Mouse (Mus musculus): Measurements from ENCODE around the gene Slc25a39.
"Not testable (repeated sequence)": the region's sequence is repeated elsewhere in the genome, so short reads cannot be mapped to it uniquely, and the experiment has no call there.

The Slc25a39 gene

GRCm38 (mm10) chr11:102395250-102395649, 12.5 kb downstream of the Slc25a39 start:
- in situ Hi-C loops (cut with MseI, MboI) = no loop called here

- in situ Hi-C loops (cut with MseI, MboI) = no loop called here
Observed at GRCm38 (mm10) chr11:102394421-102395124, 13.2 kb downstream of the Slc25a39 start.

GRCm38 (mm10) chr11:102393719-102394420, 13.9 kb downstream of the Slc25a39 start:
- in situ Hi-C loops (cut with MseI, MboI) = no loop called here

GRCm38 (mm10) chr11:102393238-102393634, 14.5 kb downstream of the Slc25a39 start, which contains the start of gene Rundc3a:
Rundc3a (plus strand) TSS chr11:102393403.
- in situ Hi-C loops (cut with MseI, MboI) = no loop called here

GRCm38 (mm10) chr11:102392441-102393237, 15.1 kb downstream of the Slc25a39 start:
- in situ Hi-C loops (cut with MseI, MboI) = no loop called here

GRCm38 (mm10) chr11:102389436-102389835, 18.3 kb downstream of the Slc25a39 start:
- in situ Hi-C loops (cut with MseI, MboI) = not testable (repeated sequence)

GRCm38 (mm10) chr11:102386121-102386520, 21.6 kb downstream of the Slc25a39 start:
- in situ Hi-C loops (cut with MseI, MboI) = no loop called here

- in situ Hi-C loops (cut with MseI, MboI) = no loop called here
Observed at GRCm38 (mm10) chr11:102385075-102385474, 22.7 kb downstream of the Slc25a39 start.

GRCm38 (mm10) chr11:102384418-102384817, 23.3 kb downstream of the Slc25a39 start:
- in situ Hi-C loops (cut with MseI, MboI) = no loop called here

GRCm38 (mm10) chr11:102383365-102384136, 24.2 kb downstream of the Slc25a39 start:
- in situ Hi-C loops (cut with MseI, MboI) = no loop called here

GRCm38 (mm10) chr11:102382794-102383193, 25.0 kb downstream of the Slc25a39 start:
- in situ Hi-C loops (cut with MseI, MboI) = no loop called here

- in situ Hi-C loops (cut with MseI, MboI) = no loop called here
Observed at GRCm38 (mm10) chr11:102381341-102382100, 26.2 kb downstream of the Slc25a39 start.

GRCm38 (mm10) chr11:102380091-102380490, 27.7 kb downstream of the Slc25a39 start:
- in situ Hi-C loops (cut with MseI, MboI) = no loop called here

GRCm38 (mm10) chr11:102377186-102377585, 30.6 kb downstream of the Slc25a39 start:
- in situ Hi-C loops (cut with MseI, MboI) = no loop called here

GRCm38 (mm10) chr11:102376196-102376835, 31.4 kb downstream of the Slc25a39 start:
- in situ Hi-C loops (cut with MseI, MboI) = no loop called here

- in situ Hi-C loops (cut with MseI, MboI) = no loop called here
Observed at GRCm38 (mm10) chr11:102375196-102376173, 32.3 kb downstream of the Slc25a39 start.

- in situ Hi-C loops (cut with MseI, MboI) = no loop called here
Observed at GRCm38 (mm10) chr11:102374108-102374725, 33.5 kb downstream of the Slc25a39 start.

GRCm38 (mm10) chr11:102373646-102374045, 34.1 kb downstream of the Slc25a39 start:
- in situ Hi-C loops (cut with MseI, MboI) = no loop called here
